Mouse (Mus musculus) stomach, postnatal 0 days (tissue): ENCODE data around the gene Hpd.

Experiments used
- CTCF ChIP-seq: IDR thresholded peaks from 2 replicates; pipeline ENCODE4 v1.5.1; 2016; ENCODE audit warnings: antibody characterized with exemption, low read depth, mild to moderate bottlenecking, moderate library complexity
- EP300 ChIP-seq: optimal IDR thresholded peaks from 2 replicates; pipeline ENCODE3; 2016; ENCODE audit warnings: antibody characterized with exemption

- TF ChIP-seq CTCF: no peak
- TF ChIP-seq EP300: no peak
These were observed at the start of gene Hpd for GRCm38 (mm10) chr5:123182651-123183050.
